Mouse (Mus musculus): ENCODE results near the gene Efemp2.

DNA sequence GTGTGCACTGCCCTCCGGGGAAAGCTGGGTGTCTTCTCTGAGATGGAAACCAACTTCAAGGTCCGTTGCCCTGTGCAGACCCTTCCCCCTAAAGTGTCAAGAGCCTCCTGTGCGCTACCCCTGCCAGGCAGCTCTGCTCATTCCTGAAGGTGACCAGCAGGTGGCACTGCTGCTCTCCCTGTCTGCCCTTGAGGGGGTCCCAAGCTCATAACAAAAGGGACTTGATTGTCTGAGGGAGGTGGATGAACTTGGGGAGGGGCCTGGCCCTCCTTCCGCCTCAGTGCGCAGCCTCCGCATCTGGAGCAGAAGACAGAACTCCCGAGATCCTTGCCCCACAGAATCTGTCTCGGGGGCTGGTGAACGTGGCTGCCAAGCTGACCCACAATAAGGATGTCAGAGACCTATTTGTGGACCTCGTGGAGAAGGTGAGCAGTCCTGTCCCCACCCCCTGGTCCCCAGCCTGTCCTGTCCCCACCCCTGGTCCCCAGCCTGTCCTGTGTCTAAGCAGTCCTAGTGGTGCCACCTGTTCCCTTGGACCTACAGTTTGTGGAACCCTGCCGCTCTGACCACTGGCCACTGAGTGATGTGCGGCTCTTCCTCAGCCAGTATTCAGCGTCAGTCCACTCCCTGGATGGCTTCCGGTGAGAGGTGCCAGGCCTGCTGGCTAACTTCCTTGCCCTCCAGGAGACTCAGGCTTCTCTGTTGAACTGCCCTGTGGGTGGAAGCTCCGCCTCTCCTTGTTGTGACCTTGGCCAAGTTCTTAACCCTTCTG is 9.8 kb upstream of the Efemp2 start:
- peak; percentile 89 for TF ChIP-seq CTCF (IDR thresholded peaks at IDR 0.05; ENCODE audit: low read depth, low read length)
- no peak for TF ChIP-seq GATA1 (IDR thresholded peaks at IDR 0.05; ENCODE audit: borderline replicate concordance, low read length)
